Mouse (Mus musculus) neural tube, embryonic 14.5 days (tissue): ENCODE results near the gene Nupl1. TPM values are rescaled to one million over a fixed set of nuclear protein-coding genes. Genes with fewer than 3 reads are reported as not detected.

Experiments used
- ATAC-seq: fragments of 200-750 bp; cut with Nextera tagmentation; 2 replicates; pipeline ENCODE4 v1.8.0; 2017; ENCODE audit warnings: low read depth, mild to moderate bottlenecking, moderate TSS enrichment, moderate library complexity
- H3K27ac ChIP-seq: fragments of 300-500 bp; sonication (generic); 2 replicates; pipeline ENCODE4 v1.5.1; 2014; ENCODE audit warnings: low read depth, mild to moderate bottlenecking, control low read depth, low read length, moderate library complexity, mixed read lengths
- H3K27me3 ChIP-seq: fragments of 300-500 bp; sonication (generic); 2 replicates; pipeline ENCODE4 v1.6.1; 2014; ENCODE audit warnings: low read length; ENCODE audit not compliant: control insufficient read depth, insufficient read depth
- H3K36me3 ChIP-seq: fragments of 300-500 bp; sonication (generic); 2 replicates; pipeline ENCODE4 v1.6.1; 2014; ENCODE audit warnings: low read length, mixed read lengths; ENCODE audit not compliant: control insufficient read depth, insufficient read depth
- H3K4me1 ChIP-seq: fragments of 300-500 bp; sonication (generic); 2 replicates; pipeline ENCODE4 v1.6.1; 2014; ENCODE audit warnings: low read length; ENCODE audit not compliant: control insufficient read depth, insufficient read depth
- H3K4me2 ChIP-seq: fragments of 300-500 bp; sonication (generic); 2 replicates; pipeline ENCODE4 v1.6.1; 2014; ENCODE audit warnings: mild to moderate bottlenecking, low read depth, low read length, control low read depth
- H3K4me3 ChIP-seq: fragments of 300-500 bp; sonication (generic); 2 replicates; pipeline ENCODE4 v1.5.1; 2014; ENCODE audit warnings: low read depth, low read length, control low read depth, mixed read lengths
- H3K9ac ChIP-seq: fragments of 300-500 bp; sonication (generic); replicated peaks from 2 replicates; pipeline ENCODE4 v1.6.1; 2014; ENCODE audit warnings: low read depth, mild to moderate bottlenecking, control low read depth, low read length, mixed read lengths
- H3K9me3 ChIP-seq: fragments of 300-500 bp; sonication (generic); 2 replicates; pipeline ENCODE4 v1.6.1; 2016; ENCODE audit warnings: low read length; ENCODE audit not compliant: control insufficient read depth
- WGBS: fragments of 180-500 bp; shearing (Covaris S2); extraction: QIAGEN DNeasy Blood & Tissue Kit; methylation state at CpG from one replicate; pipeline ENCODE4 v1.1.7; 2014; 5-methylcytosine and 5-hydroxymethylcytosine counted together
- polyA plus RNA-seq: library from polyadenylated mRNA; unstranded; fragments of >200 nt; fragmentation: Nextera tagmentation; extraction: Ambion mirVana; gene quantifications from 2 replicates; pipeline ENCODE4 v1.2.1, GENCODE M21; 2014

Gene Nupl1
- polyA plus RNA-seq, 1 experiment from 2014 or later, result 0.07 TPM

DNA sequence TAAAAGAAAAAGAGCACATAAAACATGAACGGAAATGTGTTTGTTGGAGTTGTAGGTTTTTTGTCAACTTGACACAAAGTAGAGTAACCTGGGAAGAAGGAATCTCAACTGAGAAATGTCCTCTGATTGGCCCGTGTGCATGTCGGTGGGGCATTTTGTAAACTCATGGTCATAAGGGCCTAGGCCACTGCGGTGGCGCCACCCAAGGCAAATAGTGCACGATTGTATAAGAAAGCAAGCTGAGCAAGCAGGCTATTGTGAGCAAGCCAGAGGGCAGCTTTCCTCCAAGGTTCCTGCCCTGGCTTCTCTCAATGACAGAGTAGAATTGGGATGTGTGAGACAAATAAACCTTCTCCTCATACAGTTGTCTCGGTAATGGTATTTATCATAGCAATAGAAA is 42.1 kb downstream of the Nupl1 start:
- Histone ChIP-seq H3K9ac (no peak overlapping the region), H3K36me3 (no peaks in the 10 kb centered on the region), H3K9me3 (no peaks in the 10 kb centered on the region), H3K4me2 (no peak overlapping the region), H3K27ac (no peak overlapping the region), H3K4me1 (no peaks in the 10 kb centered on the region), H3K4me3 (no peak overlapping the region), H3K27me3 (no peaks in the 10 kb centered on the region)
- 93% methylated on average over 7 of the region's 7 CpGs for WGBS
- ATAC-seq, result no peak

DNA sequence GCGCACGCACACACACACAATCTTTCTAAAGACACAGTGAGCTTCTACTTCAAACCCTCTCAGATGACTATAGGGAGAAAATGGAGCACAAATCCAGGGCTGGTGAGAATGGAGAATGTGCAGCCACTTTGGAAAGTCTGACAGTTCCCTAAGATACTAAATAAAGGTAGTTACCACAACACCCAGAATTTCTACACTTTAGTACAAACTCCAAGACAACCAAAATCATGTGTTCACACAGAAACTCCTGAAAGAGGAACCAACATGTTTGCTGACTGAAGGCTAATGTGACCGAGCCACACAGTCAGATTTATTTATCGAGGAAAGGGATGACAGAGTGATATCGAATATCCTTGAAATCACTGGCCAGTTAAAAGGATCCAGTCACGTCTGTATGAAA is 46.2 kb downstream of the Nupl1 start:
- H3K4me2 ChIP-seq, result no peak overlapping the region
- no peaks in the 10 kb centered on the region for H3K27me3 ChIP-seq
- no peaks in the 10 kb centered on the region for H3K9me3 ChIP-seq
- no peaks in the 10 kb centered on the region for H3K4me1 ChIP-seq
- no peak overlapping the region for H3K4me3 ChIP-seq
- ATAC-seq, result no peak
- H3K36me3 ChIP-seq, result no peaks in the 10 kb centered on the region
- H3K27ac ChIP-seq, result no peak overlapping the region
- no peak overlapping the region for H3K9ac ChIP-seq
- 97% methylated on average over 6 of the region's 6 CpGs for WGBS

DNA sequence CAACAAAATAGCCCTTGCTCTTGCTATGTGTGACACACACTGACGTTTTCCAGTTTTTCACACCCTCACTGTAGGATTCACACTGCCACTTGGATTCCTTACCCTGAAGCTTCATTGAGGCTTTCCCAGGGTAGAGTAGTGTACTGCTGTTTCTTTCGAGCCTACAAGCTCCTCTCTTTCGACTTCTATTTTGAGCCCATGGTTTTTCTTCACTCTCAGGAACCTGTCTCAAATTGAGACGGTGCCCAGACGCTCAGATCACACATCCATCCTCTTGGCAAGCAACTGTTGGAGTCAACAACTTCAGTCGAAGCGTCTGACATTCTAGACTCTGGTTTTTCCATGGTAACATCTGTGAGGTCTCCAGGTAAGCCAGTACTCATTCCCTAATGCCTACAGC is 54.3 kb downstream of the Nupl1 start, which contains the start of gene Atp8a2:
Atp8a2 (minus strand) TSS at position 296 of the 400 bp plus-strand sequence.
- Histone ChIP-seq H3K9ac (no peak within 1 kb of the TSS), H3K4me2 (no peak within 1 kb of the TSS), H3K27ac (no peak within 1 kb of the TSS), H3K27me3 (no peaks in the 10 kb centered on the region), H3K4me1 (no peaks in the 10 kb centered on the region), H3K9me3 (no peaks in the 10 kb centered on the region), H3K4me3 (no peak within 1 kb of the TSS), H3K36me3 (no peaks in the 10 kb centered on the region)
- WGBS, result 86% methylated on average over 7 of the region's 7 CpGs
- ATAC-seq, result no peak

DNA sequence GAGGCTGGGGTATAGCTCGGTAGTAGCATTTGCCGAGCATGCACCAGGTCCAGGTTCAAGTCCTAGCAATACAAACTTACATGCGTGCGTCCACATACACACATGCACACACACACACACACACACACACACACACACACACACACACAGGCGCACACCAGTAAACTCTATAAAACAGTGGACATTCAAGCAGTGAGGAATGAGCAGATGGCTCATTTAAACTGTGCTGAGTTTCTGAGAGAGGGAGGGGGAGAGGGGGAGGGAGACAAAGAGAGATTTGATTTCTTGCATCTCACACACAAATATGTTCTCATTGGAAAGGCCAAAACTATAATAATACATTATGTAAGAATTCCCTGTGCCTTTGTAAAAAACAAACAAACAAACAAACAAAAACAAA is 55.2 kb downstream of the Nupl1 start:
- H3K4me3 ChIP-seq, result no peak overlapping the region
- H3K9me3 ChIP-seq, result no peaks in the 10 kb centered on the region
- 93% methylated on average over 5 of the region's 5 CpGs for WGBS
- H3K36me3 ChIP-seq, result no peaks in the 10 kb centered on the region
- no peak overlapping the region for H3K9ac ChIP-seq
- no peaks in the 10 kb centered on the region for H3K4me1 ChIP-seq
- ATAC-seq, result no peak
- no peak overlapping the region for H3K4me2 ChIP-seq
- no peak overlapping the region for H3K27ac ChIP-seq
- H3K27me3 ChIP-seq, result no peaks in the 10 kb centered on the region

DNA sequence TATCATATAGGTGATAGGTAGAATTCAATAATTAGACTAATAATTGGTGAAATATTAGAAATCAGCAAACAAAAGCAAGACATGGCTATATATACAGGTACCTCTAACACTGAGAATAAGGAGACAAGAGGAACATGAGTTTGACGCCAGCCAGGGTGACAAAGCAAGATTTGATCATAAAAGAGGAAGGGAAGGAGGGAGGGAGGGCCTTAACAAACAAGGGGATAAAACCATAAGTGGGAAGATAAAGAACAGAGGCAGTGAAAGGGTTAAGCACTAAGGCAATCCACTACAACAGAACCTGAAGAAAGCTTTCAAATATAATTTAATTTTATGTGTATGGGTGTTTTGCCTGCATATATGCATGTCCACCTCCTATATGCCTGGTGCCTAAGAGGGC is 56.6 kb downstream of the Nupl1 start:
- Histone ChIP-seq H3K27ac (no peak overlapping the region), H3K9me3 (no peaks in the 10 kb centered on the region), H3K27me3 (no peaks in the 10 kb centered on the region), H3K4me1 (no peaks in the 10 kb centered on the region), H3K4me2 (no peak overlapping the region), H3K36me3 (no peaks in the 10 kb centered on the region), H3K9ac (no peak overlapping the region), H3K4me3 (no peak overlapping the region)
- WGBS, result 79% methylated on average over 1 of the region's 1 CpGs
- ATAC-seq, result no peak

DNA sequence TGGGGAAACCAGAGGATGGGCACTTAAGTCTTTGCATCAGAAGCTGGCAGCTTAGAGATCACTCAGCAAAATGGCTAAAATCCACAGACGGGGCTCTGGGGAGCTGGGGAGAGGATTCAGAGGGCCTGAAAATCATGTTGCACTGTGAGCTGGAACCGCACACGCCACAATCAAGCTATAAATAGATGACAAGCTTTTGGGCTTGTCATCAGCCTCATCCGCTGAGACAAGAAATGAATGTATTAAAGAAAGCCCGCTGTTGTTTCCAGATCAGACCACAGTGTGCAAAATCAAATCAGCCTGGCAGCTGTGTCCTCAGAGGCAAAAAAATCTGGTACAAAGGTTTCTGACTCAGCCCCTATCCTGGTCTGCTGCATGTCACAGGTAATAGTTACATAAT is 61.5 kb downstream of the Nupl1 start:
- Histone ChIP-seq H3K9ac (no peak overlapping the region), H3K4me3 (no peak overlapping the region), H3K27me3 (no peaks in the 10 kb centered on the region), H3K4me2 (no peak overlapping the region), H3K4me1 (no peaks in the 10 kb centered on the region), H3K36me3 (no peaks in the 10 kb centered on the region), H3K9me3 (no peaks in the 10 kb centered on the region), H3K27ac (no peak overlapping the region)
- ATAC-seq, result no peak
- WGBS, result 82% methylated on average over 5 of the region's 5 CpGs

DNA sequence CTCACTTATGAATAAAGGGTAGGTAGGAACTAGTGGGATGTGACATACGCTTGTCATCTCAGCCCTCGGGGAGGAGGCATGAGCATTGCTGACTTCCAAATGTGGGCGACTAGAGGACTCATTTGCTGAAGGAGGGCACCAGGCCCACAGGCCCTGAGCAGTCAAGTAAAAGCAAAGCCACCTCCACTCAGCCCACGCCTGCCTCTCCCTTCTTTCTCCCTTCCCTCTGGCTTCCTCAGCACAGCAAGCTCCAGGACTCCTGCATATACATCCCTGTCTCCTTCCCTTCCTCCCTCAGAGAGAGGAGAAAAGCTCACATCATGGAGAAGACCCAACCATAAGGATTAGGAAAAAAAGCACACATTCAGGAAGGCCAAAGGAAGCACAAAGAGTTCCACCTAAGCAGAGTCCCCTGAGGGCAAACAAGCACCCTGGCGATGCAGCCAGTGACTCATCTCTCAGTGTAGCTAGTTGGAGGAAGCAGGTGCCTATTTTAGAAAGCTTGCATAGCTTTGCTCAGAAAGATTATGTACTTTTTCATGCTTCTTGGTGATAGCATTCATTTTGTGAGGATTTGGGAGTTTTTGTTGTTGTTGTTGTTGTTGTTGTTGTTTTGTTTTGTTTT is 62.9 kb downstream of the Nupl1 start:
- Histone ChIP-seq H3K4me2 (no peak overlapping the region), H3K27ac (no peak overlapping the region), H3K27me3 (no peaks in the 10 kb centered on the region), H3K9ac (no peak overlapping the region), H3K36me3 (no peaks in the 10 kb centered on the region), H3K9me3 (no peaks in the 10 kb centered on the region), H3K4me3 (no peak overlapping the region), H3K4me1 (no peaks in the 10 kb centered on the region)
- ATAC-seq, result no peak
- WGBS, result 84% methylated on average over 5 of the region's 5 CpGs

DNA sequence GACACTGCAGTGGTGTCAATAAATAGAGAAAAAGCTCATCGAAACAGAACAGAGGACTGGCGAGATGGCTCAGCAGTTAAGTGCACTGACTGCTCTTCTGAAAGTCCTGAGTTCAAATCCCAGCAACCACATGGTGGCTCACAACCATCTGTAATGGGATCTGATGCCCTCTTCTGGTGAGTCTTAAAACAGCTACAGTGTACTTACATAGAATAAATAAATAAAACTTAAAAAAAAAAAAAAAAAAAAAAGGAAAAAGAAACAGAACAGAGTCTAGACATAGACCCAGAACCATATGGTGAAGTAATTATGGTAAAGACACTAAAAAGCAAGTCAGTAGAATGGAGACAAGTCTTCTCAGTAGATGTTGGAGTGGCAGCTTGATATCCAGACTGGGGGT is 69.9 kb downstream of the Nupl1 start:
- Histone ChIP-seq H3K9me3 (no peaks in the 10 kb centered on the region), H3K27me3 (no peaks in the 10 kb centered on the region), H3K4me3 (no peak overlapping the region), H3K9ac (no peak overlapping the region), H3K4me1 (peaks cover 14% of the 10 kb centered on the region; the same call in 1 of the 2 replicates), H3K27ac (no peak overlapping the region), H3K4me2 (no peak overlapping the region), H3K36me3 (no peaks in the 10 kb centered on the region)
- 95% methylated on average over 2 of the region's 2 CpGs for WGBS
- no peak for ATAC-seq

DNA sequence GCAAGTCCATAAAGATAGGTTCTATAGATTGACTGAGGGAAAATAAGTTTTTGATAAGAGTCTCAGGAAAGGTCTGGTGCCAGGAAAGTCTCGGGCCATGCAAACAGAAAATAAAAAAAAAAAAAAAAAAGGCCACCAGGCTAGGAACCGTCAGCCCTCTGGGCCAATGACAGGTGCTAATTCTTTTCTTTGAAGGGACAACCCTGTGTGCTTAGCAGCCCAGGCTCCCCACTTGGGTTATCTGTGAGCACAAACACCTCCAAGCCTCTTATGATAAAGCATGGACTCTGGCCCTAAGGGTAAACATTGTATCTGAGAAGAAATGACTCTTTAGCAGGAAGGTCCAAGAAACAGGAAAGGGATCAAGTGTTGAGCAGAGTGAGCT is 72.7 kb downstream of the Nupl1 start:
- H3K9ac ChIP-seq, result peak overlapping the region; percentile 92; the same call in 1 of the 2 replicates
- H3K4me2 ChIP-seq, result peak overlapping the region; percentile 67
- H3K36me3 ChIP-seq, result no peaks in the 10 kb centered on the region
- ATAC-seq, result no peak
- H3K27ac ChIP-seq, result no peak overlapping the region
- no peaks in the 10 kb centered on the region for H3K9me3 ChIP-seq
- H3K4me1 ChIP-seq, result peaks cover 15% of the 10 kb centered on the region; the same call in 1 of the 2 replicates
- 29% methylated on average over 2 of the region's 2 CpGs for WGBS
- H3K27me3 ChIP-seq, result peaks cover 2% of the 10 kb centered on the region; the same call in 1 of the 2 replicates
- H3K4me3 ChIP-seq, result peak overlapping the region; percentile 79; the same call in 1 of the 2 replicates
